Mouse (Mus musculus): Measurements from ENCODE around the gene Chd3. TPM values are rescaled to one million over a fixed set of nuclear protein-coding genes. Genes with fewer than 3 reads are reported as not detected.

Chd3 gene
- polyA plus RNA-seq, 1 experiment from 2014 or later: 17.1 TPM

GRCm38 (mm10) chr11:69401987-69402386 is 32.8 kb upstream of the Chd3 start:
- 83% methylated on average over 12 of the region's 12 CpGs for WGBS
- Histone ChIP-seq H3K9ac (ENCODE audit: low read depth, low read length) (no peak overlapping the region), H3K4me2 (peak overlapping the region; percentile 11; the same call in 1 of the 2 replicates), H3K27me3 (replicated peaks; ENCODE audit: control insufficient read depth, insufficient read depth, low read length) (no peaks in the 10 kb centered on the region), H3K36me3 (ENCODE audit: control insufficient read depth, insufficient read depth, low read length) (peaks cover 59% of the 10 kb centered on the region), H3K27ac (ENCODE audit: low read depth, low read length) (no peak overlapping the region), H3K4me1 (replicated peaks; ENCODE audit: control insufficient read depth, insufficient read depth, low read length) (peaks cover 34% of the 10 kb centered on the region), H3K4me3 (ENCODE audit: low read depth, low read length) (no peak overlapping the region), H3K9me3 (ENCODE audit: control insufficient read depth, low read length) (no peaks in the 10 kb centered on the region)
- no peak for ATAC-seq (replicated peaks; ENCODE audit: low FRiP score)
- no peak for DNase-seq (ENCODE audit: low spot score)

DNA sequence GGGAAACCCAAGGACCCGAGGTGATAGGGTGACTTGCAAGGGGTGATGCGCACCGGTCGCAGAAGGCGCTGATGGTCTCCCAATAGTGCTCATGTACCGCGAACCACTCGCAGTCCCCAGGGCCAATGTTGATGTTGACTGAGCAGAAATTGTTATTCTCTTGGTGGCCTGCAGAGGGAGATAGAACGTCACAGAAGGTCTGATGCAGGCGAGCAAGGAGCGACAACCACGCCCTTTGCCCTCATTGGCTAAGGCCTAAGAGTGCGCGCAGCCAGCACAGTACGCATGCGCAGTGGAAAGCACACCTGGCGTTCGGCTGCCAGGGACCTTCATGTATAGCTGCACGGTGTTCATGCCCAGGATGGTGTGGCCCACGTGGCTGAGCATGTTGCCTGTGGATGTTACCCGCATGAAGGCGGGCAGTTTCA is 32.0 kb upstream of the Chd3 start:
- Histone ChIP-seq H3K36me3 (ENCODE audit: control insufficient read depth, insufficient read depth, low read length) (peaks cover 56% of the 10 kb centered on the region), H3K4me3 (ENCODE audit: low read depth, low read length) (0 out of 2 replicates have a peak overlapping the region, but pooled peaks have one; percentile 5), H3K9ac (ENCODE audit: low read depth, low read length) (peak overlapping the region; percentile 15; the same call in 1 of the 2 replicates), H3K27ac (ENCODE audit: low read depth, low read length) (no peak overlapping the region; the same call in 1 of the 2 replicates), H3K9me3 (ENCODE audit: control insufficient read depth, low read length) (no peaks in the 10 kb centered on the region), H3K4me1 (replicated peaks; ENCODE audit: control insufficient read depth, insufficient read depth, low read length) (peaks cover 42% of the 10 kb centered on the region), H3K27me3 (replicated peaks; ENCODE audit: control insufficient read depth, insufficient read depth, low read length) (no peaks in the 10 kb centered on the region), H3K4me2 (peak overlapping the region; percentile 46)
- DNase-seq (ENCODE audit: low spot score) (peak; percentile 80), ATAC-seq (replicated peaks; ENCODE audit: low FRiP score) (peak; percentile 61)
- 24% methylated on average over 22 of the region's 22 CpGs for WGBS

DNA sequence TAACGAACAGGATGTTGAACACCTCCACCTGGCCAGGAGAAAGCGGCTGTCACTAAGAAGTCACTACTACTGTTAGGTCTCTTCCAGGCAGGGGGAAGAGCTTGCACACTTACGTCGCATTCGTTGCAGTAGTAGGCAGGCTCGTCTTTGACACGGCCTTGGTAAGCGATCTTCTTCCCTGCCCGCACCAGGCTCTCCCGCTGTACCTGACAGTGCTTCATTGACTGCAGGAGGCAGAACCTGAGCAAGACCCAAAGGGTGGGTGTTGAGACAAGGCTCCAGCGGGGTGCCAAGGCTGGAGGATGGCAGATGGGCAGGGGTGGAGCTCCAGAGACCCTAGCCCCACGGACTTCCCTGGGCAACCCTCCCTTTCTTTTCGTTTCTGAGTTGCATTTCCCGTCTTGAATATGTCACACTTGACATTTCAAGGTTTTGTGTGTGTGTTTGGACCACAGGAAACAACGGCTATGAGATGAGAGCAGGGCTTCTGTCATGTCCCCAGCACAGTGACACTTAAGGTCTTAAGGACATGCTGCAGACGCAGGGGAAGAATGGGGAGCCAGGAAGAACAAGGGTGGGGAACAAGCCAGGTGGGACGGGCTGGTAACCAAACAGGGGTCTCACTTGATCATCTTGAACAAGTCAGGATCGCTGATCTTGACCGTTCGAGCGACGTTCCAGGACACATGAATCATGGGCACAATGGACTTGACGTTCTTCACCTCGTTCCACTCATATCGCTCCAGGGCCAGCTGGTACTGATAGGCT is 31.1 kb upstream of the Chd3 start:
- no peaks in the 10 kb centered on the region for H3K9me3 ChIP-seq (ENCODE audit: control insufficient read depth, low read length)
- H3K4me1 ChIP-seq (replicated peaks; ENCODE audit: control insufficient read depth, insufficient read depth, low read length): peaks cover 43% of the 10 kb centered on the region
- peak overlapping the region; percentile 55 for H3K4me2 ChIP-seq
- H3K27me3 ChIP-seq (replicated peaks; ENCODE audit: control insufficient read depth, insufficient read depth, low read length): no peaks in the 10 kb centered on the region
- H3K4me3 ChIP-seq (ENCODE audit: low read depth, low read length): 0 out of 2 replicates have a peak overlapping the region, but pooled peaks have one; percentile 22
- WGBS: 79% methylated on average over 25 of the region's 25 CpGs
- ATAC-seq (replicated peaks; ENCODE audit: low FRiP score): no peak
- H3K27ac ChIP-seq (ENCODE audit: low read depth, low read length): no peak overlapping the region
- DNase-seq (ENCODE audit: low spot score): peak; percentile 46
- H3K9ac ChIP-seq (ENCODE audit: low read depth, low read length): peak overlapping the region; percentile 34; the same call in 1 of the 2 replicates
- peaks cover 46% of the 10 kb centered on the region for H3K36me3 ChIP-seq (ENCODE audit: control insufficient read depth, insufficient read depth, low read length)

GRCm38 (mm10) chr11:69399201-69400082 is 30.2 kb upstream of the Chd3 start:
- H3K9ac ChIP-seq (ENCODE audit: low read depth, low read length): peak overlapping the region; percentile 34; the same call in 1 of the 2 replicates
- no peaks in the 10 kb centered on the region for H3K9me3 ChIP-seq (ENCODE audit: control insufficient read depth, low read length)
- H3K4me1 ChIP-seq (replicated peaks; ENCODE audit: control insufficient read depth, insufficient read depth, low read length): peaks cover 43% of the 10 kb centered on the region
- WGBS: 47% methylated on average over 66 of the region's 66 CpGs
- ATAC-seq (replicated peaks; ENCODE audit: low FRiP score) (no peak), DNase-seq (ENCODE audit: low spot score) (peak; percentile 37)
- H3K4me2 ChIP-seq: peak overlapping the region; percentile 96
- peaks cover 38% of the 10 kb centered on the region for H3K36me3 ChIP-seq (ENCODE audit: control insufficient read depth, insufficient read depth, low read length)
- no peak overlapping the region for H3K27ac ChIP-seq (ENCODE audit: low read depth, low read length)
- H3K27me3 ChIP-seq (replicated peaks; ENCODE audit: control insufficient read depth, insufficient read depth, low read length): no peaks in the 10 kb centered on the region
- H3K4me3 ChIP-seq (ENCODE audit: low read depth, low read length): 0 out of 2 replicates have a peak overlapping the region, but pooled peaks have one; percentile 22

- Histone ChIP-seq H3K9me3 (ENCODE audit: control insufficient read depth, low read length) (no peaks in the 10 kb centered on the region), H3K4me2 (peak overlapping the region; percentile 96), H3K9ac (ENCODE audit: low read depth, low read length) (peak overlapping the region; percentile 17), H3K4me1 (replicated peaks; ENCODE audit: control insufficient read depth, insufficient read depth, low read length) (peaks cover 47% of the 10 kb centered on the region), H3K36me3 (ENCODE audit: control insufficient read depth, insufficient read depth, low read length) (peaks cover 32% of the 10 kb centered on the region), H3K27me3 (replicated peaks; ENCODE audit: control insufficient read depth, insufficient read depth, low read length) (no peaks in the 10 kb centered on the region), H3K4me3 (ENCODE audit: low read depth, low read length) (peak overlapping the region; percentile 77), H3K27ac (ENCODE audit: low read depth, low read length) (0 out of 2 replicates have a peak overlapping the region, but pooled peaks have one; percentile 46)
- peak; percentile 37 for DNase-seq (ENCODE audit: low spot score)
- ATAC-seq (replicated peaks; ENCODE audit: low FRiP score): no peak
- WGBS: 41% methylated on average over 21 of the region's 21 CpGs
These were observed 29.4 kb upstream of the Chd3 start for GRCm38 (mm10) chr11:69398486-69399200.

GRCm38 (mm10) chr11:69398059-69398458 is 28.9 kb upstream of the Chd3 start, which contains the start of gene Tmem88:
Tmem88 (minus strand) TSS chr11:69398234.
- Histone ChIP-seq H3K4me2 (peak within 1 kb of the TSS; percentile 96), H3K4me1 (replicated peaks; ENCODE audit: control insufficient read depth, insufficient read depth, low read length) (peaks cover 47% of the 10 kb centered on the region), H3K9ac (ENCODE audit: low read depth, low read length) (peak within 1 kb of the TSS; percentile 83), H3K9me3 (ENCODE audit: control insufficient read depth, low read length) (no peaks in the 10 kb centered on the region), H3K27ac (ENCODE audit: low read depth, low read length) (peak within 1 kb of the TSS; percentile 93), H3K27me3 (replicated peaks; ENCODE audit: control insufficient read depth, insufficient read depth, low read length) (no peaks in the 10 kb centered on the region), H3K36me3 (ENCODE audit: control insufficient read depth, insufficient read depth, low read length) (peaks cover 28% of the 10 kb centered on the region), H3K4me3 (ENCODE audit: low read depth, low read length) (peak within 1 kb of the TSS; percentile 77)
- ATAC-seq (replicated peaks; ENCODE audit: low FRiP score) (no peak), DNase-seq (ENCODE audit: low spot score) (no peak)
- WGBS: 11% methylated on average over 16 of the region's 16 CpGs

GRCm38 (mm10) chr11:69397581-69398057 is 28.4 kb upstream of the Chd3 start:
- no peak for ATAC-seq (replicated peaks; ENCODE audit: low FRiP score)

GRCm38 (mm10) chr11:69396772-69397171 is 27.6 kb upstream of the Chd3 start:
- no peaks in the 10 kb centered on the region for H3K27me3 ChIP-seq (replicated peaks; ENCODE audit: control insufficient read depth, insufficient read depth, low read length)
- WGBS: 13% methylated on average over 11 of the region's 11 CpGs
- H3K27ac ChIP-seq (ENCODE audit: low read depth, low read length): peak overlapping the region; percentile 93; the same call in 1 of the 2 replicates
- peak overlapping the region; percentile 96 for H3K4me2 ChIP-seq
- DNase-seq (ENCODE audit: low spot score): no peak
- no peaks in the 10 kb centered on the region for H3K9me3 ChIP-seq (ENCODE audit: control insufficient read depth, low read length)
- ATAC-seq (replicated peaks; ENCODE audit: low FRiP score): no peak
- peak overlapping the region; percentile 77 for H3K4me3 ChIP-seq (ENCODE audit: low read depth, low read length)
- H3K4me1 ChIP-seq (replicated peaks; ENCODE audit: control insufficient read depth, insufficient read depth, low read length): peaks cover 47% of the 10 kb centered on the region
- peak overlapping the region; percentile 83 for H3K9ac ChIP-seq (ENCODE audit: low read depth, low read length)
- H3K36me3 ChIP-seq (ENCODE audit: control insufficient read depth, insufficient read depth, low read length): peaks cover 22% of the 10 kb centered on the region

More at GRCm38 (mm10) chr11:69397581-69398057, 28.4 kb upstream of the Chd3 start:
- 14% methylated on average over 24 of the region's 24 CpGs for WGBS
- peak overlapping the region; percentile 77 for H3K4me3 ChIP-seq (ENCODE audit: low read depth, low read length)
- H3K27ac ChIP-seq (ENCODE audit: low read depth, low read length): peak overlapping the region; percentile 93
- H3K9me3 ChIP-seq (ENCODE audit: control insufficient read depth, low read length): no peaks in the 10 kb centered on the region
- H3K9ac ChIP-seq (ENCODE audit: low read depth, low read length): peak overlapping the region; percentile 62
- peak overlapping the region; percentile 96 for H3K4me2 ChIP-seq
- H3K27me3 ChIP-seq (replicated peaks; ENCODE audit: control insufficient read depth, insufficient read depth, low read length): no peaks in the 10 kb centered on the region
- H3K4me1 ChIP-seq (replicated peaks; ENCODE audit: control insufficient read depth, insufficient read depth, low read length): peaks cover 47% of the 10 kb centered on the region
- H3K36me3 ChIP-seq (ENCODE audit: control insufficient read depth, insufficient read depth, low read length): peaks cover 28% of the 10 kb centered on the region
- peak; percentile 66 for DNase-seq (ENCODE audit: low spot score)

Measured in liver, embryonic 11.5 days (tissue).